Mouse (Mus musculus) heart, postnatal 36 days (tissue): ENCODE measurements around the gene Rnf6. TPM values are rescaled to one million over a fixed set of nuclear protein-coding genes. Genes with fewer than 3 reads are reported as not detected.
A peak's percentile ranks its signal among the peaks of the same experiment; 100 is the strongest.

Source experiments
- DNase-seq, 2 experiments: peaks; one replicate each; pipeline ENCODE4 v3.0.0; 2021 to 2022
- intact Hi-C: fragments of 180-260 bp; cut with DNase I; formaldehyde crosslinking; loops from one replicate; pipeline ENCODE4 v1.15.1; 2025
- total RNA-seq, 2 experiments: library from RNA; stranded (reverse); gene quantifications; 2 replicates each; pipeline ENCODE4 v1.2.3; 2021

Rnf6 gene
- total RNA-seq, result 10 to 100 TPM; 40.4 to 41.6 TPM

DNA sequence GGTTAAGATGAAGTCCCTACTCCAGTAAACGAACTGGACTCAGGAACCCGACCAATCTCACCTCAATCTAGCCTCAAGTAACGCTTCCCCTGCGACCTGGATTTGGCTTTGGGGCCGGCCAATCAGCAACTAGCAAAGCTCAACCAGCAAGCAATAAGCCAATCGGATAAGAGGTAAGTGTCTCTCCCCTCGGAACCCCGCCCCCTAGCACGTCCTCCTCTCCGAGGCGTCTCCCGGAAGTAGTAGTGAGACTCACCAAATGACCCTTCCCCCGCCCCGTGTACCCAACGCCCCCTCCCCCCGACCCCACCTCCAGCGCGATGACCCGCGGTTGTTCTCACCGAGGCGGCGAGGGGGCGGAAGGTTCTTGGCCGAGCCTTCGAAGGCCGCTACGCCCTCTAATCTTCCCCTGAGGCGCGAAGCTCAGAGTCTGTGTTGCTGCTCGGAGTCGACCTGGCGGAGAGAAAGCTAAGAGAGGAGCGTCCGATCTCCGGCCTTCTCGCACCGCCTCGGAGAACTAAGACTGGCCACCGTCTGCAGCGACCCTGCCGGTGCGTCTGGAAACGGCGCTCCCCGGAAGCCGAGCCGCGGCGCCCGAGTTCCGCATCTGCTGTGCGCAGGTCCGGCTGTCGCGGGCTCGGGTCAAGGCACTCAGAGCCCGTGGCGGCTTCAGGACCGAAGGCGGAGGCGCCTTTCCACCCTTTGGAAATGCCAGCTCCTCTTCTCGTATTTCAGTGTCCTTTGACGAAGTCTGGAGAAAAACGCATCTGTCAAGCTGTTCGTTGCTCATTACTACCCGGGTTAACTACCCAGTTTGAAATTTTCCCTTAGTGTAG is at the start of gene Rnf6:
Rnf6 (minus strand) TSS at position 677 of the 836 bp plus-strand sequence.
- peak; percentile 88 for DNase-seq
- intact Hi-C loops, result loop anchor here (5.0 to 10.0 kb wide), 3 partner anchors 66 to 1966 kb away; partner anchors contain the start of gene Rpl21

GRCm38 (mm10) chr5:146270593-146270992 is 49.2 kb upstream of the Rnf6 start:
- no peak for DNase-seq
- intact Hi-C loops, result no loop called here

DNA sequence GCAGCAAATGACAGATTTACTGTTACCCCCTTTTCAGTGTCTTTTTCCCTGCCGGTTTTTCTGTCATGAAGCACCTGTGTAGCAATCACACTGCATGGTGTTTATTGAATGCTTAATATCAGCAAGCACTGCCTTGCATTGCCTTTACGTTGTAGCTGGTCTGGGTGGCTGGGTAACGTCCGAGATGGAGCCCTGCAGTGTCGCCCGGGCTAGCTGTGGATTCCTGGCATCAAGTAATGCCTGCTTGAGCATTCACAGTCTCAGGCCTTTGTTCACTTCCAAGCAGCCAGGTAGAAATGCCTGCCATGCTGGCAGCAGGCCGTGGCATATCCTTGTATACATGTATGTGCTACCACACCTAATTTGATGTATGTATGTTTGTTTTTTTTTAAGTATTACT is 46.4 kb upstream of the Rnf6 start:
- DNase-seq, result no peak
- intact Hi-C loops, result loop anchor here (5.0 kb wide), 1 partner anchor 35 kb away; the partner anchor contains the start of gene Cdk8

GRCm38 (mm10) chr5:146265934-146266591 is 44.7 kb upstream of the Rnf6 start:
- DNase-seq, result no peak
- intact Hi-C loops, result loop anchor here (5.0 kb wide), 1 partner anchor 34 kb away; the partner anchor contains the start of gene Cdk8

GRCm38 (mm10) chr5:146260003-146260402 is 38.6 kb upstream of the Rnf6 start:
- intact Hi-C loops, result no loop called here
- DNase-seq, result no peak

DNA sequence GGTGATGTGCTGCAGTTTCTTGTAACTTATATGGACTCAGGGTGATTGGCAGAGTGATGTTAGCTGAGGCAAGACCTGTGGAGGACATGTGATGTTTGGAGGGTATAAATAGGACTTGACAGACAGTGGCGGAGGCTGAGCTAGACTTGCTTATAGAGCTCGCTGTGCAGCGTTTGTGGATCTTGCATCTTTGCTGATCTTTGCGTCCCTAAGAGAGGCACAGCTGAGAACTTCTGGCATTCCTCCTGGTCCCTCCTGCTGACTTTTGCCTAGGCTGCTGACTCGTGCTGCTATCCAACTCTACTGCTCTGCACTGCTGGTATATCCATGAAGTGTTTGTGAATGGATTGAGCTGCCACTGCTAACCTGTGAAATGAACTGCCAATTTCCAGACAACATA is 32.3 kb upstream of the Rnf6 start:
- intact Hi-C loops, result no loop called here
- no peak for DNase-seq

GRCm38 (mm10) chr5:146251663-146252429 is 30.5 kb upstream of the Rnf6 start:
- DNase-seq, result no peak
- intact Hi-C loops, result no loop called here

DNA sequence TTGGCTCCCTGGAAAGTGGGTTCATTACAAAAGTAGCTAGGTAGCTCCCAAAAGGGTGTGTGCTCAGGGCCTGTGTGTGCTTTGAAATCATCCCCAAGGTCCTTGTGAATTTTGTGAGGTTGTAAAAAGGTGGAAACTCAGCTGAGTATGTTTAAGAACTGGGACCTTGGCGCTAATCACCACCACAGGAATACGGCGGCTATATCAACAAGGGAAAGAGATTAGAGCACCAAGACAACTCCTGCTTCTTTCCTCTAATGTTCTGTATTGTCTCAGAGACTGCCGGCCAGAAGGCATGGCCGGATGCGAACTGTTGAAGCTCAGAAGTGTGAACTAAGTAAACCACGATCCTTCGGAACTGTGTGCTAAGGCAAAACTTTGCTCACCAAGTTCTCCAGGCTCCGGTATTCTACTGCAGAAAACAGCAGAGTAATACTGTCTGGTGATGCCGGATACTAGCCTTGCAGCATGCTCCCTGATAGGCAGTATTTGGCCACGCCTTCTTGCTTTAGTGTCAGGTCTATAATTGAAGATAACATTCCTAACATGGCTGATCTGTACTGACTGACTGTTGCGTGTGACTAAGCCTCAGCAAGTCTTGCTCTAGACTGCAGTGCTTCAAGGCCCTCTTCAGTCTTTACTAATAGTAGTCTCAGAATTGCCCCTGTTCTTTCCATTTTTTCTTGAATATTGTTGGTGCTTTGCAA is 29.2 kb upstream of the Rnf6 start:
- no peak for DNase-seq
- intact Hi-C loops, result no loop called here

DNA sequence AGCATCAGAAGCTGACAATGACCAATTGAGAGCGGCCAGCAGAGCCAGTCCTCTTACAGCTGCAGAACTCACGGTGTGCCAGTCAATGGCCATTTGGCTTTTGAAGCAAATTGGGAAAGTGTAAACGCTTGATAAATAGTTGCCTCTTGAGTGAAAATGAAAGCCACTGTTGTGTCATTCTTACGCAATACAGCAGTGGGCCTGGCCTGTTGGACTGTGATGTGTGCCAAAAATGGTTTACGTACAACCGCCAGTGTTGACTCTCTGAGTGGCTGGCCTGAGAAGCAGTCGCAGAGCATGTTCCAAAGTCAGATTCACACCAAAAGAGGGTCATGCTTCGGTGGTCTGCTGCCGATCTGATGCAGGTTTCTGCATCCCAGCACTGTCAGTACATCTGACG is 27.4 kb upstream of the Rnf6 start:
- peak; percentile 23 to 29 for DNase-seq
- intact Hi-C loops, result no loop called here

GRCm38 (mm10) chr5:146247709-146248108 is 26.4 kb upstream of the Rnf6 start:
- intact Hi-C loops, result no loop called here
- no peak for DNase-seq

GRCm38 (mm10) chr5:146246386-146246785 is 25.0 kb upstream of the Rnf6 start:
- DNase-seq, result no peak
- intact Hi-C loops, result no loop called here

- intact Hi-C loops, result no loop called here
- no peak for DNase-seq
Observed at GRCm38 (mm10) chr5:146245646-146246370, 24.5 kb upstream of the Rnf6 start.

DNA sequence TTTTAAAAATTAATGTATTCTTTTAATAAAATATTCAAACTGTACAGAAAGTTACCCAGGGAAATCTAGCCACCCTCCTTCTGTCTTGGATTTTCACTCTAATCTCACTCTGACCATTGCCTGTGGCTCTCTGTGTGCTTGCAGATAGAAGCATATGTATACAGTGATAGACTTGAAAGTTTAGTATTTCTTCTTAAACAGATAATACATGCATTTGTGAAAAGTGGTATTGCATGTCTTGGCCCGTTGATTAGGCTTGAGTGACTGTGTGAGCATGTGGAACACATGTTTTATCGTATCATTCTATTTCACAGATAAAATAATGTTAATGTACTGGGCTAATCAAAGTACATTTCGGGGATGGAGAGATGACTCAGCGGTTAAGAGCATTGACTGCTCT is 23.8 kb upstream of the Rnf6 start:
- DNase-seq, result no peak
- intact Hi-C loops, result no loop called here

- no peak for DNase-seq
- intact Hi-C loops, result no loop called here
Observed at GRCm38 (mm10) chr5:146241202-146241601, 19.8 kb upstream of the Rnf6 start.

DNA sequence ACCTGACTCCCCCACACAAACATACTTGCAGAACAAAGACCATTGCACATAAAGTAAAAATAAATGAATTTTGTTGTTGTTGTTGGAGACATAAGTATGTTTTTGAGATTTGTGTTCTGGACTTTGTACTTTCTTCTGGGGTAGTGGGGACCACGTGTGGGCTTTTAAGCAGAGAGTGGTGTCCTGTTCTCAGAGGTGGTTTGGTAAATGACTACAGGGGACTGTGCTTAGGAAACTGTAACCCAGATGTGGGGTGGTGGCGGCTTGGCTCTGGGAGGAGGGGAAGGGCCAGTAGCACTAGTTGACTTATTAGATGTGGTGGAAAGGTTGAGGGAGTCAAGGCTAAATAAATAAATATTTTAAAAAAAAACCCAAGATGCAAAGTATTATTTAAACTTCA is 19.4 kb upstream of the Rnf6 start:
- DNase-seq, result no peak
- intact Hi-C loops, result no loop called here

DNA sequence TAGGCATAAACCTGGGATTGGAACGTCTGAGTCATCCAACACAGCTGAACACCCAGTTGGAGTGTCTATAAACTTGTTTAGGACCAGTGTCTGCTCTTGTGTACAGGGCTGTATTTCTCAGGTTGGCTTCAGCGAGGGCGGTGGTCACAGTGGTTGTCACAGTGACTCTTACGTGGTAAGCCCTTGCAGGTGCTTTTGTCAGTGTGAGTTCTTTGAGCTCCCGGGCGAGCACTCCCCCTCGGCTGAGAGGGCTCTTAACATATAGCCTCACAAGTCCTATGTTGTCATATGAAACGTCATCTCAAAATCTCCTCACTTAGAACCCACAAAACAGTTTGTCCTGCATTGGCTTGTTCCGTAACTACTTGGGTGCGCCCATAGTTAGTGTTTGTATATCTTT is 16.9 kb upstream of the Rnf6 start:
- DNase-seq, result no peak
- intact Hi-C loops, result no loop called here

GRCm38 (mm10) chr5:146234336-146234735 is 13.0 kb upstream of the Rnf6 start:
- no peak for DNase-seq
- intact Hi-C loops, result loop anchor here (5.0 kb wide), 2 partner anchors 33 to 68 kb away; no protein-coding TSS in a partner anchor

GRCm38 (mm10) chr5:146232816-146233215 is 11.5 kb upstream of the Rnf6 start:
- intact Hi-C loops, result loop anchor here (5.0 kb wide), 2 partner anchors 34 to 69 kb away; no protein-coding TSS in a partner anchor
- DNase-seq, result no peak

GRCm38 (mm10) chr5:146232056-146232675 is 10.8 kb upstream of the Rnf6 start:
- DNase-seq, result no peak
- intact Hi-C loops, result loop anchor here (5.0 kb wide), 2 partner anchors 35 to 70 kb away; no protein-coding TSS in a partner anchor
